Mouse (Mus musculus) layer of hippocampus, adult 18-20 months (tissue): ENCODE results near the gene Nkrf. TPM values are rescaled to one million over a fixed set of nuclear protein-coding genes. Genes with fewer than 3 reads are reported as not detected.

Experiments used
- DNase-seq, 2 experiments: peaks; one replicate each; pipeline ENCODE4 v3.0.0; 2022; ENCODE audit warnings: low spot score in 2 of 2
- total RNA-seq, 2 experiments: library from RNA; stranded (reverse); gene quantifications; 2 replicates each; pipeline ENCODE4 v1.2.3; 2021

Gene Nkrf
- total RNA-seq, 2 experiments from 2014 or later = 30.4 to 32.1 TPM

GRCm38 (mm10) chrX:36863766-36864608 is 38.7 kb downstream of the Nkrf start:
- peak; percentile 74 to 89 for DNase-seq

- no peak for DNase-seq
These were observed 50.1 kb downstream of the Nkrf start for GRCm38 (mm10) chrX:36852631-36853030.

GRCm38 (mm10) chrX:36847152-36847551 is 55.5 kb downstream of the Nkrf start:
- no peak for DNase-seq

- no peak for DNase-seq
These were observed 59.2 kb downstream of the Nkrf start for GRCm38 (mm10) chrX:36843346-36843990.

GRCm38 (mm10) chrX:36841698-36842097 is 61.0 kb downstream of the Nkrf start:
- no peak for DNase-seq

- no peak for DNase-seq
These were observed 63.3 kb downstream of the Nkrf start for GRCm38 (mm10) chrX:36839391-36839790.

Other genes starting within 250 kb of the Nkrf start
- under 1 TPM in 1 of 2 experiments, not detected in 1; 0.47 TPM for gene Slc25a43, start 159.2 kb downstream of the Nkrf start, total RNA-seq
- gene Slc25a5, start 107.2 kb downstream of the Nkrf start, total RNA-seq = 100 to 1,000 TPM; 320 to 325 TPM
- gene Ube2a, start 29.0 kb downstream of the Nkrf start, total RNA-seq = 10 to 100 TPM; 53.5 to 57.9 TPM
- 10 to 100 TPM; 40.8 to 42.6 TPM for gene C330007P06Rik, start 28.8 kb downstream of the Nkrf start, total RNA-seq
- gene Sept6, start 88.9 kb upstream of the Nkrf start, total RNA-seq = 10 to 100 TPM; 47.6 to 48.4 TPM
- gene Sowahd, start 145.9 kb upstream of the Nkrf start, total RNA-seq = not detected
- 100 to 1,000 TPM; 252 to 254 TPM for gene Rpl39, start 182.5 kb upstream of the Nkrf start, total RNA-seq
- 10 to 100 TPM; 18.4 to 18.9 TPM for gene Upf3b, start 207.4 kb upstream of the Nkrf start, total RNA-seq
- 10 to 100 TPM; 12.5 to 14.8 TPM for gene Nkap, start 223.9 kb upstream of the Nkrf start, total RNA-seq